Mouse (Mus musculus) thymus, adult 2 months (tissue): ENCODE results near the gene Rapgef5. TPM values are rescaled to one million over a fixed set of nuclear protein-coding genes. Genes with fewer than 3 reads are reported as not detected.

Source experiments
- DNase-seq: peaks from one replicate; pipeline ENCODE4 v3.0.0; 2021
- H3K27ac ChIP-seq: fragments of 200-500 bp; 2 replicates; pipeline ENCODE4 v1.5.1; 2012; ENCODE audit warnings: low read length, control low read depth; ENCODE audit not compliant: control insufficient read depth, insufficient read depth
- H3K27me3 ChIP-seq: fragments of 200-500 bp; 2 replicates; pipeline ENCODE4 v1.6.1; 2012; ENCODE audit warnings: mild to moderate bottlenecking, low read length, moderate library complexity, mixed read lengths; ENCODE audit not compliant: control insufficient read depth, insufficient read depth
- H3K36me3 ChIP-seq: fragments of 200-500 bp; 2 replicates; pipeline ENCODE4 v1.6.1; 2012; ENCODE audit warnings: mild to moderate bottlenecking, low read length, moderate library complexity; ENCODE audit not compliant: control insufficient read depth, insufficient read depth
- H3K4me1 ChIP-seq: fragments of 200-500 bp; replicated peaks from 2 replicates; pipeline ENCODE4 v1.6.1; 2012; ENCODE audit warnings: low read length; ENCODE audit not compliant: control insufficient read depth, insufficient read depth
- H3K4me3 ChIP-seq: fragments of 200-500 bp; 2 replicates; pipeline ENCODE4 v1.5.1; 2012; ENCODE audit warnings: mild to moderate bottlenecking, low read length, control low read depth, moderate library complexity; ENCODE audit not compliant: control insufficient read depth, insufficient read depth
- CTCF ChIP-seq: fragments of 200-500 bp; IDR thresholded peaks from 2 replicates; pipeline ENCODE4 v1.5.1; 2012; ENCODE audit warnings: mild to moderate bottlenecking, control low read depth, low read length, moderate library complexity, borderline replicate concordance; ENCODE audit not compliant: control insufficient read depth, poor library complexity, insufficient read depth; ENCODE audit errors: extremely low read depth
- POLR2A ChIP-seq: fragments of 200-500 bp; IDR thresholded peaks from 2 replicates; pipeline ENCODE4 v1.6.1; 2012; ENCODE audit warnings: mild to moderate bottlenecking, low read length, control low read depth, moderate library complexity; ENCODE audit not compliant: control insufficient read depth, poor library complexity, insufficient read depth; ENCODE audit errors: extremely low read depth
- WGBS: fragments of 180-500 bp; shearing (Covaris S2); methylation state at CpG from one replicate; pipeline ENCODE4 v1.1.7; 2018; 5-methylcytosine and 5-hydroxymethylcytosine counted together
- polyA plus RNA-seq: library from polyadenylated mRNA; depleted of rRNA; stranded (reverse); fragments of >200 nt; gene quantifications from 2 replicates; pipeline ENCODE4 v1.2.3, GENCODE M21; 2012

Gene Rapgef5
- polyA plus RNA-seq, 1 experiment: 5.6 TPM

DNA sequence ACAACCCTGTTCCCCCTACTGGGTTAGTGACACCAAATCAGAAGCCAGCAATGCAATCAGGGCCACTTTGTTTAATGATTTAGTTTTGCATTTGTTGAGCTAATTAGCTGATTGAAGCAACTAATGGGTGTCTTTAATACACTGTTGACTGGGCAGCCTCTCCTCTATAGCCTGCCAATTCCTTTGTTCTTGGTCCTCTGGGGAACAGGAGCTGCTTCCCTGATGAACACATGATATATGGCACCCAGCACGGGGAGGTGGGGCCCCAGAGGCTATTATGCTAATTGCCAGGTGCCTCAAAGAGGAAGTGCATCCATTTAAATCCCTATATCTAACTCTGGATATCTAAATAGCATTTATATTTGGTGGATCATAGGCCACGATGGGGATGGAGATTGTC is 111.0 kb downstream of the Rapgef5 start:
- no peak for TF ChIP-seq CTCF
- no peak for TF ChIP-seq POLR2A
- no peaks in the 10 kb centered on the region for H3K27me3 ChIP-seq
- H3K4me1 ChIP-seq: no peaks in the 10 kb centered on the region
- no peak overlapping the region for H3K27ac ChIP-seq
- no peak overlapping the region for H3K4me3 ChIP-seq
- WGBS: 67% methylated on average over 2 of the region's 2 CpGs
- no peak for DNase-seq
- H3K36me3 ChIP-seq: no peaks in the 10 kb centered on the region

DNA sequence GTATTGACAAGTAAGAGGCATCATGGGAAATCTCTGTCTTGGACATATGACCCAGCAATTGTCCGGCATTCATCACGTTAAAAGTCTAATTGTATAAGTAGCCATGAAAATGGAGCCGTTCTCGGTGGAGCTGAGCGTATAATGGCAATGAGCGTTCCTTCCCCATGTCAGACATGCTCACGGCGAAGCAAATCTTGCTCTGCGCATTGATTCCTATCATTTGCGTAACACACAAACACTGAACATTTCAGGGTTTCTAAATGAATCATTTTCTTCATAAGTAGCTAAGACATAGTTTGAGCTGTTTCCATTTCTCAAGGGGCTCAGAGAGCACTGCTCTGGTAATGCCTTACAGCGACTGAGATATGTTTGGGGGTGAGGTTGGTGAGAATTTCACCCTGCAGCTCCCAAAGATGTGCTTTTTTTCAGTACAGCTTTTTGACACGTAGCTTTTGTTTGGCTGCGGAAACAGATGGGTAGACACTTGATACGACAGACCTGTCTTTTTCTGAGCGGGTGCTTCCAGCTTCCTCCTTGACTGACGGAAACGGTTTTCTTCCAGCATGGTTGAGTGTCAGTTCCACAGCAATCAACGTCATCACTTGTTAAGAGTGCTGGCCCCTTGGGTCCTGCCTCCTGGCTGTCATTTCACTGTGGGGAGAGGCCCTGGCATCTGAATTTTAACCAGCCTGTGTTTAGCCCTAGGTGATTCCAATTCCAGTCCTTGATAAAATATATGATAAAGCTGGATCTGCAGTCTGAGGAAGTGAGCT is 112.2 kb downstream of the Rapgef5 start:
- Histone ChIP-seq H3K27ac (no peak overlapping the region; the same call in 1 of the 2 replicates), H3K27me3 (no peaks in the 10 kb centered on the region), H3K4me1 (no peaks in the 10 kb centered on the region), H3K4me3 (no peak overlapping the region), H3K36me3 (no peaks in the 10 kb centered on the region)
- TF ChIP-seq CTCF (no peak), POLR2A (no peak)
- DNase-seq: no peak
- 94% methylated on average over 18 of the region's 18 CpGs for WGBS

- WGBS: 90% methylated on average over 1 of the region's 1 CpGs
- Histone ChIP-seq H3K4me3 (no peak overlapping the region), H3K27me3 (no peaks in the 10 kb centered on the region), H3K36me3 (no peaks in the 10 kb centered on the region), H3K27ac (no peak overlapping the region), H3K4me1 (no peaks in the 10 kb centered on the region)
- DNase-seq: no peak
- TF ChIP-seq POLR2A (no peak), CTCF (no peak)
Measured at GRCm38 (mm10) chr12:117632133-117632532, 115.9 kb downstream of the Rapgef5 start.

DNA sequence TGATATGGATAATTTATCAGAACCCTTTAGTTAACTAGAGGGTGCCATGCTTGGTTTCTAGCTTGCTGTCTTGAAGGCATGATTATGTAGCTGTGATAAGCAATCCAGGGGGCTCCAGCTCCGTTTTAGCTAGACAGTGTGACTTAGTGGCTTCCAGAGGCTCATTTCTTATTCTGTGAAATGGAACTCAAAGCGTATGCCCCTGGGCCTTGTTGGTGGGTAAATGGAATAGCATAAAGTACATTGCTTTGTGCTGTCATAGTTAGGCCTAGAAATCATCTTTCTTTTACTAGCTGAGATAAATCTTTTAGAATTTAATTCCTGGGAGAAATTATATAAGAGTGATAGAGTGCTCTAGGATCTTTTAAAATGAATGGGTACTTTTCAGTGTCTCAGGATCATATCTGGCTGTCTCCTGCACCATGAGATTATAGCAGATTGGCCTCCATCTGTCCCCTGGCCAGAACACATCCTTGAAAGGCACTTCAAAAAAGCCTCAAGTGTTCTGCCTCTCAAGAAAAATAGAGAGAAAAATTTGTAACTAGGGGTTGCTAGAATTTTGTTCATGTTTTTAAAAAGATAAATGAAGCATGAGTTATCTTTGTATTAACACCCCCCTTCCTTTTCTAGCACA is 120.0 kb downstream of the Rapgef5 start:
- H3K36me3 ChIP-seq: no peaks in the 10 kb centered on the region
- no peak overlapping the region for H3K27ac ChIP-seq
- 92% methylated on average over 2 of the region's 2 CpGs for WGBS
- TF ChIP-seq CTCF (no peak), POLR2A (no peak)
- H3K4me1 ChIP-seq: 0 out of 2 replicates have a peak, but pooled peaks cover 4% of the 10 kb centered on the region
- no peaks in the 10 kb centered on the region for H3K27me3 ChIP-seq
- no peak for DNase-seq
- no peak overlapping the region for H3K4me3 ChIP-seq

DNA sequence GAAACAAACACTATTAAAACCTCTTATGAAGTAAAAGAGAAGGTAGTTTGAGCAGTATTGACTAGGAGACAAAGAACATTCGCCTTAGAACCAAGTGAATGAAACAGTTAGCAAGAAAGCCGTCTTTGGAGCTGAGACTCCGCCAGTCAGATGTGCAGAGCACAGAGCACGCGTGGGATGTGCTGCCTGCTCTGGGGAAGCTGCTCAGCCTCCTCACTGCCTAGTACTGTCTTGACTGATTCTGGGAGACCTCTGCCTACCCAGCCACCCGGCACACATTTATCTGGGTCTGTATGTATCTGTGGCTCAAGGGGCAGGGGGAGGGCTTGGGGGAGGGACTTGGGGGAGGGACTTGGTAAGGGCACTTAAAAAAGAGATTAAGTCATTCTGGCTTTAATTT is 120.7 kb downstream of the Rapgef5 start:
- DNase-seq: no peak
- WGBS: 98% methylated on average over 6 of the region's 6 CpGs
- TF ChIP-seq POLR2A (no peak), CTCF (no peak)
- no peak overlapping the region for H3K4me3 ChIP-seq
- no peaks in the 10 kb centered on the region for H3K36me3 ChIP-seq
- H3K4me1 ChIP-seq: 0 out of 2 replicates have a peak, but pooled peaks cover 4% of the 10 kb centered on the region
- no peaks in the 10 kb centered on the region for H3K27me3 ChIP-seq
- H3K27ac ChIP-seq: no peak overlapping the region

DNA sequence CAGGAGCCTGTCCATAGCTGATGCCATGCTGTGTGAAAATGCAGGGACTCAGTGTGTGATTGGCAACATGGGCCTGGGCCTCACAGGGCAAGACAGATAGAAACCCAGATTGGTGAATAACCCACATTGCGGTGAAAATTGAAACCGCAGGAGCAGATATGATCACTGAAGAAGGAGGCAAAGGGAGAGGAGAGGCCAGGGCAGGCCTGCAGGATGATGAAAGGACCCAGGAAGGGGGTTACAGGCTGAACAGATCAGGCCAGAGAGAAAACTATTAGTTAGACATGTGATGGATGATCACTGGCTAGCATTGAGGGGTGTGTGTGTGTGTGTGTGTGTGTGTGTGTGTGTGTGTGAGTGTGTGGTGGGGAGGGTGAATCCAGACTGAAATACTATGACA is 122.6 kb downstream of the Rapgef5 start:
- TF ChIP-seq POLR2A (no peak), CTCF (no peak)
- H3K27ac ChIP-seq: no peak overlapping the region
- no peak for DNase-seq
- WGBS: 53% methylated on average over 2 of the region's 2 CpGs
- H3K27me3 ChIP-seq: no peaks in the 10 kb centered on the region
- no peak overlapping the region for H3K4me3 ChIP-seq
- H3K36me3 ChIP-seq: no peaks in the 10 kb centered on the region
- H3K4me1 ChIP-seq: 0 out of 2 replicates have a peak, but pooled peaks cover 4% of the 10 kb centered on the region
